Mouse (Mus musculus) stomach, embryonic 14.5 days (tissue): Measurements from ENCODE around the gene Cd200r4. TPM values are rescaled to one million over a fixed set of nuclear protein-coding genes. Genes with fewer than 3 reads are reported as not detected.
"Not testable (repeated sequence)": the region's sequence is repeated elsewhere in the genome, so short reads cannot be mapped to it uniquely, and the experiment has no call there.

Experiments used
- ATAC-seq: fragments of 200-750 bp; cut with Nextera tagmentation; 2 replicates; pipeline ENCODE4 v1.8.0; 2017; ENCODE audit warnings: low read depth, moderate TSS enrichment; ENCODE audit not compliant: insufficient number of reproducible peaks, insufficient read depth, low FRiP score
- H3K27ac ChIP-seq: fragments of 300-500 bp; sonication (generic); 2 replicates; pipeline ENCODE4 v1.5.1; 2014; ENCODE audit warnings: mild to moderate bottlenecking, low read length, moderate library complexity, mixed read lengths
- H3K27me3 ChIP-seq: fragments of 300-500 bp; sonication (generic); 2 replicates; pipeline ENCODE4 v1.6.1; 2014; ENCODE audit warnings: low read length, control low read depth, mixed read lengths; ENCODE audit not compliant: control insufficient read depth, insufficient read depth
- H3K36me3 ChIP-seq: fragments of 300-500 bp; sonication (generic); 2 replicates; pipeline ENCODE4 v1.6.1; 2014; ENCODE audit warnings: mild to moderate bottlenecking, control low read depth, low read length, moderate library complexity, mixed read lengths; ENCODE audit not compliant: control insufficient read depth, insufficient read depth
- H3K4me1 ChIP-seq: fragments of 300-500 bp; sonication (generic); 2 replicates; pipeline ENCODE4 v1.6.1; 2014; ENCODE audit warnings: low read length, control low read depth, mixed read lengths; ENCODE audit not compliant: control insufficient read depth, insufficient read depth
- H3K4me2 ChIP-seq: fragments of 300-500 bp; sonication (generic); replicated peaks from 2 replicates; pipeline ENCODE4 v1.6.1; 2014; ENCODE audit warnings: low read depth, low read length, control low read depth
- H3K4me3 ChIP-seq: fragments of 300-500 bp; sonication (generic); 2 replicates; pipeline ENCODE4 v1.5.1; 2014; ENCODE audit warnings: low read depth, low read length, control low read depth
- H3K9ac ChIP-seq: fragments of 300-500 bp; sonication (generic); replicated peaks from 2 replicates; pipeline ENCODE4 v1.6.1; 2014; ENCODE audit warnings: low read depth, mild to moderate bottlenecking, control low read depth, low read length, moderate library complexity, mixed read lengths
- H3K9me3 ChIP-seq: fragments of 300-500 bp; sonication (generic); 2 replicates; pipeline ENCODE4 v1.6.1; 2016; ENCODE audit warnings: low read depth, low read length, control low read depth; ENCODE audit not compliant: control insufficient read depth
- WGBS: fragments of 180-500 bp; shearing (Covaris S2); extraction: QIAGEN DNeasy Blood & Tissue Kit; methylation state at CpG from one replicate; pipeline ENCODE4 v1.1.7; 2014; 5-methylcytosine and 5-hydroxymethylcytosine counted together
- polyA plus RNA-seq: library from polyadenylated mRNA; unstranded; fragments of >200 nt; fragmentation: Nextera tagmentation; extraction: Ambion mirVana; gene quantifications from 2 replicates; pipeline ENCODE4 v1.2.1, GENCODE M21; 2014

The Cd200r4 gene
- polyA plus RNA-seq, 1 experiment from 2014 or later: 0.23 TPM

- WGBS: 81% methylated on average over 6 of the region's 6 CpGs
- ATAC-seq: no peak
- H3K9me3 ChIP-seq: no peaks in the 10 kb centered on the region
- H3K27me3 ChIP-seq: no peaks in the 10 kb centered on the region
- H3K9ac ChIP-seq: no peak overlapping the region
- no peak overlapping the region for H3K4me2 ChIP-seq
- H3K4me1 ChIP-seq: no peaks in the 10 kb centered on the region
- no peaks in the 10 kb centered on the region for H3K36me3 ChIP-seq
- no peak overlapping the region for H3K4me3 ChIP-seq
- H3K27ac ChIP-seq: no peak overlapping the region
Measured at GRCm38 (mm10) chr16:44774201-44774600, 37.3 kb upstream of the Cd200r4 start.

GRCm38 (mm10) chr16:44778538-44779147, 32.9 kb upstream of the Cd200r4 start:
- H3K4me1 ChIP-seq: no peaks in the 10 kb centered on the region
- ATAC-seq: no peak
- H3K36me3 ChIP-seq: no peaks in the 10 kb centered on the region
- no peak overlapping the region for H3K27ac ChIP-seq
- H3K4me2 ChIP-seq: peak overlapping the region; percentile 17
- no peak overlapping the region for H3K9ac ChIP-seq
- no peaks in the 10 kb centered on the region for H3K9me3 ChIP-seq
- no peak overlapping the region for H3K4me3 ChIP-seq
- 52% methylated on average over 17 of the region's 17 CpGs for WGBS
- H3K27me3 ChIP-seq: no peaks in the 10 kb centered on the region

GRCm38 (mm10) chr16:44779494-44779893, 32.0 kb upstream of the Cd200r4 start:
- WGBS: 88% methylated on average over 5 of the region's 5 CpGs

GRCm38 (mm10) chr16:44780751-44781150, 30.8 kb upstream of the Cd200r4 start:
- Histone ChIP-seq H3K4me3 (no peak overlapping the region), H3K4me1 (no peaks in the 10 kb centered on the region), H3K27ac (no peak overlapping the region), H3K9me3 (no peaks in the 10 kb centered on the region), H3K9ac (no peak overlapping the region), H3K27me3 (no peaks in the 10 kb centered on the region), H3K4me2 (no peak overlapping the region), H3K36me3 (no peaks in the 10 kb centered on the region)
- WGBS: 71% methylated on average over 4 of the region's 4 CpGs
- ATAC-seq: no peak

More at GRCm38 (mm10) chr16:44779494-44779893, 32.0 kb upstream of the Cd200r4 start:
- Histone ChIP-seq H3K4me3 (no peak overlapping the region), H3K9ac (no peak overlapping the region), H3K4me2 (no peak overlapping the region), H3K27ac (no peak overlapping the region), H3K9me3 (no peaks in the 10 kb centered on the region), H3K36me3 (no peaks in the 10 kb centered on the region), H3K27me3 (no peaks in the 10 kb centered on the region), H3K4me1 (no peaks in the 10 kb centered on the region)
- ATAC-seq: no peak

- no peak for ATAC-seq
- Histone ChIP-seq H3K4me2 (no peak overlapping the region), H3K27ac (no peak overlapping the region), H3K4me3 (no peak overlapping the region), H3K4me1 (no peaks in the 10 kb centered on the region), H3K9ac (no peak overlapping the region), H3K9me3 (no peaks in the 10 kb centered on the region), H3K27me3 (no peaks in the 10 kb centered on the region), H3K36me3 (no peaks in the 10 kb centered on the region)
- 68% methylated on average over 1 of the region's 1 CpGs for WGBS
Measured at GRCm38 (mm10) chr16:44786934-44787333, 24.6 kb upstream of the Cd200r4 start.

GRCm38 (mm10) chr16:44794416-44794815, 17.1 kb upstream of the Cd200r4 start:
- H3K4me1 ChIP-seq: no peaks in the 10 kb centered on the region
- H3K27me3 ChIP-seq: no peaks in the 10 kb centered on the region
- H3K9me3 ChIP-seq: no peaks in the 10 kb centered on the region
- no peak overlapping the region for H3K4me3 ChIP-seq
- H3K27ac ChIP-seq: no peak overlapping the region
- H3K4me2 ChIP-seq: no peak overlapping the region
- no peak overlapping the region for H3K9ac ChIP-seq
- ATAC-seq: no peak
- no peaks in the 10 kb centered on the region for H3K36me3 ChIP-seq

- H3K4me3 ChIP-seq: no peak overlapping the region
- H3K4me1 ChIP-seq: no peaks in the 10 kb centered on the region
- no peak overlapping the region for H3K9ac ChIP-seq
Measured at GRCm38 (mm10) chr16:44805976-44806375, 5.6 kb upstream of the Cd200r4 start.

GRCm38 (mm10) chr16:44810223-44810622, 1.3 kb upstream of the Cd200r4 start:
- not testable (repeated sequence) for ATAC-seq, H3K9ac ChIP-seq, H3K9me3 ChIP-seq, H3K36me3 ChIP-seq, H3K27ac ChIP-seq, H3K27me3 ChIP-seq, H3K4me3 ChIP-seq, H3K4me2 ChIP-seq, H3K4me1 ChIP-seq
- 94% methylated on average over 4 of the region's 4 CpGs for WGBS

More at GRCm38 (mm10) chr16:44805976-44806375, 5.6 kb upstream of the Cd200r4 start:
- H3K27me3 ChIP-seq: no peaks in the 10 kb centered on the region
- no peak overlapping the region for H3K27ac ChIP-seq
- no peaks in the 10 kb centered on the region for H3K9me3 ChIP-seq
- no peak overlapping the region for H3K4me2 ChIP-seq
- ATAC-seq: no peak
- H3K36me3 ChIP-seq: no peaks in the 10 kb centered on the region

- 82% methylated on average over 6 of the region's 6 CpGs for WGBS
- Histone ChIP-seq H3K36me3 (no peaks in the 10 kb centered on the region), H3K9me3 (no peaks in the 10 kb centered on the region), H3K4me1 (no peaks in the 10 kb centered on the region), H3K4me3 (no peak overlapping the region), H3K9ac (no peak overlapping the region), H3K27ac (no peak overlapping the region), H3K4me2 (no peak overlapping the region), H3K27me3 (no peaks in the 10 kb centered on the region)
- ATAC-seq: no peak
Measured at GRCm38 (mm10) chr16:44812468-44813065, 1.0 kb downstream of the Cd200r4 start.
